Mouse (Mus musculus) limb, embryonic 11.5 days (tissue): ENCODE measurements at regions not wholly inside any gene's neighbourhood (a gene's known extent, or its start where the extent isn't known, plus 50 kb on each side); places are given as distances from the start of the nearest gene placed in this dataset.

Experiments
- ATAC-seq: fragments of 200-750 bp; cut with Nextera tagmentation; 2 replicates; pipeline ENCODE4 v1.8.0; 2017; ENCODE audit warnings: low read depth; ENCODE audit not compliant: insufficient number of reproducible peaks, low FRiP score, low TSS enrichment
- DNase-seq: peaks from one replicate; pipeline ENCODE4 v3.0.0-alpha.2; 2015; ENCODE audit warnings: low spot score
- H3K27ac ChIP-seq: fragments of 300-500 bp; sonication (generic); replicated peaks from 2 replicates; pipeline ENCODE4 v1.5.1; 2014; ENCODE audit warnings: low read depth, mild to moderate bottlenecking, low read length
- H3K27me3 ChIP-seq: fragments of 300-500 bp; sonication (generic); 2 replicates; pipeline ENCODE4 v1.6.1; 2014; ENCODE audit warnings: mild to moderate bottlenecking, low read length, mixed read lengths; ENCODE audit not compliant: control insufficient read depth, insufficient read depth
- H3K36me3 ChIP-seq: fragments of 300-500 bp; sonication (generic); 2 replicates; pipeline ENCODE4 v1.6.1; 2014; ENCODE audit warnings: mild to moderate bottlenecking, low read length, moderate library complexity, mixed read lengths; ENCODE audit not compliant: control insufficient read depth, insufficient read depth
- H3K4me1 ChIP-seq: fragments of 300-500 bp; sonication (generic); 2 replicates; pipeline ENCODE4 v1.6.1; 2014; ENCODE audit warnings: low read length, mixed read lengths; ENCODE audit not compliant: control insufficient read depth, insufficient read depth
- H3K4me2 ChIP-seq: fragments of 300-500 bp; sonication (generic); 2 replicates; pipeline ENCODE4 v1.6.1; 2014; ENCODE audit warnings: low read depth, mild to moderate bottlenecking, moderate library complexity; ENCODE audit not compliant: severe bottlenecking
- H3K4me3 ChIP-seq: fragments of 300-500 bp; sonication (generic); 2 replicates; pipeline ENCODE4 v1.5.1; 2014; ENCODE audit warnings: low read depth, low read length
- H3K9ac ChIP-seq: fragments of 300-500 bp; sonication (generic); 2 replicates; pipeline ENCODE4 v1.6.1; 2014; ENCODE audit warnings: mild to moderate bottlenecking, low read length
- H3K9me3 ChIP-seq: fragments of 300-500 bp; sonication (generic); 2 replicates; pipeline ENCODE4 v1.6.1; 2016; ENCODE audit warnings: low read length; ENCODE audit not compliant: control insufficient read depth
- WGBS: fragments of 180-500 bp; shearing (Covaris S2); extraction: QIAGEN DNeasy Blood & Tissue Kit; methylation state at CpG from one replicate; pipeline ENCODE4 v1.1.7; 2014; 5-methylcytosine and 5-hydroxymethylcytosine counted together

- ATAC-seq (no peak), DNase-seq (no peak)
- H3K36me3 ChIP-seq: no peaks in the 10 kb centered on the region
- no peaks in the 10 kb centered on the region for H3K27me3 ChIP-seq
- peaks cover 5% of the 10 kb centered on the region for H3K4me1 ChIP-seq
- no peak overlapping the region for H3K27ac ChIP-seq
- H3K9me3 ChIP-seq: no peaks in the 10 kb centered on the region
- H3K9ac ChIP-seq: no peak overlapping the region
- 75% methylated on average over 12 of the region's 12 CpGs for WGBS
- H3K4me2 ChIP-seq: no peak overlapping the region
- H3K4me3 ChIP-seq: no peak overlapping the region
Measured at GRCm38 (mm10) chr8:8239489-8239888, 421.6 kb downstream of the Efnb2 start.

GRCm38 (mm10) chr8:8238051-8238450 is 423.0 kb downstream of the Efnb2 start:
- H3K27me3 ChIP-seq: no peaks in the 10 kb centered on the region
- no peaks in the 10 kb centered on the region for H3K36me3 ChIP-seq
- H3K4me1 ChIP-seq: peaks cover 5% of the 10 kb centered on the region
- H3K4me2 ChIP-seq: no peak overlapping the region
- ATAC-seq (no peak), DNase-seq (no peak)
- no peak overlapping the region for H3K27ac ChIP-seq
- 61% methylated on average over 6 of the region's 6 CpGs for WGBS
- no peak overlapping the region for H3K9ac ChIP-seq
- H3K9me3 ChIP-seq: no peaks in the 10 kb centered on the region
- H3K4me3 ChIP-seq: no peak overlapping the region

GRCm38 (mm10) chr8:8233616-8234015 is 427.4 kb downstream of the Efnb2 start:
- no peak for ATAC-seq
- no peaks in the 10 kb centered on the region for H3K36me3 ChIP-seq
- H3K27ac ChIP-seq: no peak overlapping the region
- no peak for DNase-seq
- no peak overlapping the region for H3K4me3 ChIP-seq
- no peak overlapping the region for H3K9ac ChIP-seq
- no peak overlapping the region for H3K4me2 ChIP-seq
- 87% methylated on average over 3 of the region's 3 CpGs for WGBS
- no peaks in the 10 kb centered on the region for H3K9me3 ChIP-seq
- H3K27me3 ChIP-seq: no peaks in the 10 kb centered on the region
- H3K4me1 ChIP-seq: no peaks in the 10 kb centered on the region

- 95% methylated on average over 4 of the region's 4 CpGs for WGBS
- no peak overlapping the region for H3K9ac ChIP-seq
- no peaks in the 10 kb centered on the region for H3K4me1 ChIP-seq
- ATAC-seq: no peak
- no peaks in the 10 kb centered on the region for H3K36me3 ChIP-seq
- no peak overlapping the region for H3K4me2 ChIP-seq
- no peak overlapping the region for H3K4me3 ChIP-seq
- no peak overlapping the region for H3K27ac ChIP-seq
- no peaks in the 10 kb centered on the region for H3K9me3 ChIP-seq
- no peak for DNase-seq
- H3K27me3 ChIP-seq: no peaks in the 10 kb centered on the region
Measured at GRCm38 (mm10) chr8:8233156-8233555, 427.9 kb downstream of the Efnb2 start.

DNA sequence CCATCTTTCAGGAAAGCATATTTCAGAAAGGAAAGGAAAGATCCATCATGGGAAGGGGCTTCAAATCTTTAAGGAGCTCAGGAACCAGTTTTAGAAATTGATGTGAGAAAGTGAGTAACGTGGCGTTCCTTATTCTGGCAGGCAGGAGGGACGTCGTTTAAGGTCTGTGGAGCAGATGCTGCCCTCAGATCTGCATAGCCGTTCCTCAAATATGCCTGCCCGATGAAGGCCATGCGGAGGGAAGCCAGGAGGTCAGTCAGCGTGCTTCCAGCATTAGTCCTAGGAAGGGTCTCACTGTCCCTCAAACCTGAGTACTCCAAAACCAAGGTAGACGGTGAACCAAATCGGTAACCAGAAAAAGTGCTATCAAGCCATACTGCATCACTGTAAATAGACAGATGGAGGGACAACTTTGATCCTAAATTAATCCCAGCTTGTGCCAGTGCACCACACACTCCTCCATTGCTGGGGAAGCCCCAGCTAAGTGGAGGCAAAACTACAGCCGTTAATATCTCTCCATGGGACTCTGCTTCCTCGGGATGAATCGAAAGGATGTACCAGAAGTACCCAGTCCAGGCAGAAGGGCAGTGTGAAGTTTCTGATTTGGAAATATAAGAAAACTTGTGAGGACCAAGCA is 428.9 kb downstream of the Efnb2 start:
- no peak overlapping the region for H3K27ac ChIP-seq
- H3K4me2 ChIP-seq: no peak overlapping the region

DNA sequence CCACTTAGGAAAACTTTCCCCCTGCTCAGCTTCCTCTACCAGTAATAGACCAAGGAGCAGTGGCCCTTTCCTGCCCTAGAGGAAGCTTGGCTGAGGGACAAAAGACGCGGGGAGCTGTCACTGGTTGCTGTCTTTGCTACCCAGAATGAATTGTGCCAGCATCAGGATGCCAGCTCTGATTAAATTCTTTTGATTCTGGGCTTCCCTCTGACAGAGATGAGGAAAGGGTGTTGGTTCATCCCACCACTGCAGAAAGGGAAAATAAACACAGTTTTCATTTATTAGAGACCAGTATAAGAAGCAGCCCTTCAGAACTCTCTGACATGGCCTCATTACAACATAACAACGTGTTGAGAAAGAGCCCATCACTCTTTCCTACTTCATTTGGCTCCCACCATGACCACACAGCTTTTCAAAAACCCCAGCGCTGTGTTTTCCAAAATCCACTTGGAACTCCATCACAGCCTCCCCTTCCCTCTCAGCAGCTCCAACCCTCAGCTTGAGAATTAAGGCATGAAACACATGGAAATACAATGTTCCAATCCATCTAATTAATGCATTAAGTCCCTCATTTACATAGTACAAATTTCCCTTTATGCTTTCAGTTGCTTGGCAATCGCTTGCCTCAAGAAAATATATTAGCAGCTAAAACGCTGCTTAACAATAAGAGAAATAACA is 429.6 kb downstream of the Efnb2 start:
- no peaks in the 10 kb centered on the region for H3K36me3 ChIP-seq
- no peaks in the 10 kb centered on the region for H3K4me1 ChIP-seq
- no peak overlapping the region for H3K27ac ChIP-seq
- H3K9me3 ChIP-seq: no peaks in the 10 kb centered on the region
- H3K27me3 ChIP-seq: no peaks in the 10 kb centered on the region
- no peak overlapping the region for H3K4me2 ChIP-seq
- DNase-seq (no peak), ATAC-seq (no peak)
- H3K4me3 ChIP-seq: no peak overlapping the region
- no peak overlapping the region for H3K9ac ChIP-seq
- WGBS: 76% methylated on average over 6 of the region's 6 CpGs

More for the DNA sequence above, 428.9 kb downstream of the Efnb2 start:
- Histone ChIP-seq H3K36me3 (no peaks in the 10 kb centered on the region), H3K4me1 (no peaks in the 10 kb centered on the region), H3K4me3 (no peak overlapping the region), H3K9ac (no peak overlapping the region), H3K9me3 (no peaks in the 10 kb centered on the region), H3K27me3 (no peaks in the 10 kb centered on the region)
- WGBS: 32% methylated on average over 13 of the region's 13 CpGs
- ATAC-seq (no peak), DNase-seq (no peak)

GRCm38 (mm10) chr8:8225994-8226393 is 435.0 kb downstream of the Efnb2 start:
- Histone ChIP-seq H3K4me1 (no peaks in the 10 kb centered on the region), H3K9ac (no peak overlapping the region)
- 85% methylated on average over 2 of the region's 2 CpGs for WGBS

DNA sequence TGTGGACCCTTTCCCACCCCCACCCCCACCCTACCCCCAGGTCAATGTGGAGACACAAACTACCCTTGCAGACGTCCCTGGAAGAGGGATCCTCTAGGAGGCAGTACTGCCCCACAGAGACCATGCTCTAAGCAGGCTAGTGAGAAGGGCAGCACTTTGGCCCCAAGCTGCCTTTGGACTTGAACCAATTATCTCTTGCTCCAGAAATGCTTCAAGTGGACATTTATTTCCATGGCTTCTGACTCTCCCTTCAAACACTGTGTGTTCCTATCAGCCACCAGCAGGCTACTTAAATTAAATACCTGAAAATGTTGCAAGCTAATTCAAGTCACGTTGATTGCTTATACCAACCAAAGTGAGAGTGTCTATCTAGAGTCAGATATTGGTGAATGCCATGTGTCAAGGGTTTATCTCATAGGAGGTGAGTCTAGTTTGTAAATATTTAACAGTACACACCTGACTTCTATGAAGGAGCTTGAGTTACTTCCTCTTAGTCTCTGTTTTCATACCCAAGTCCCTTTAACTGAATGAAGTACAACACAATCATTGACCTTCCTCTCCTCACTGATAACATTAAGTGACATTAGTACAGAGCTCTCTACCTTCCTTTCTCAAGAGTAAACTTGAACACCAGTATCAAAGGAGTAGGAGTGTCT is 435.7 kb downstream of the Efnb2 start:
- no peak overlapping the region for H3K4me3 ChIP-seq
- H3K9ac ChIP-seq: no peak overlapping the region
- no peaks in the 10 kb centered on the region for H3K9me3 ChIP-seq
- no peaks in the 10 kb centered on the region for H3K36me3 ChIP-seq
- H3K4me2 ChIP-seq: no peak overlapping the region
- H3K27ac ChIP-seq: no peak overlapping the region
- no peak for DNase-seq
- ATAC-seq: no peak
- WGBS: 74% methylated on average over 2 of the region's 2 CpGs
- H3K27me3 ChIP-seq: no peaks in the 10 kb centered on the region
- no peaks in the 10 kb centered on the region for H3K4me1 ChIP-seq

More at GRCm38 (mm10) chr8:8225994-8226393, 435.0 kb downstream of the Efnb2 start:
- Histone ChIP-seq H3K9me3 (no peaks in the 10 kb centered on the region), H3K4me2 (no peak overlapping the region), H3K27me3 (no peaks in the 10 kb centered on the region), H3K4me3 (no peak overlapping the region), H3K36me3 (no peaks in the 10 kb centered on the region), H3K27ac (no peak overlapping the region)
- DNase-seq: no peak
- ATAC-seq: no peak
